Mouse (Mus musculus) ES-E14 (cell line): Measurements from ENCODE around the gene Nfkbil1. TPM values are rescaled to one million over a fixed set of nuclear protein-coding genes. Genes with fewer than 3 reads are reported as not detected.

Experiments used
- DNase-seq: peaks from one replicate; pipeline ENCODE4 v3.0.0-alpha.2; 2013; ENCODE audit warnings: low read depth, low spot score
- H3K27ac ChIP-seq: 2 replicates; pipeline ENCODE4 v1.5.1; 2012; ENCODE audit warnings: low read depth, mild to moderate bottlenecking, low read length, moderate library complexity, mixed read lengths; ENCODE audit not compliant: poor library complexity, insufficient read depth, severe bottlenecking
- H3K36me3 ChIP-seq: 2 replicates; pipeline ENCODE4 v1.6.1; 2012; ENCODE audit warnings: mild to moderate bottlenecking, low read length, moderate library complexity, mixed read lengths; ENCODE audit not compliant: control insufficient read depth, poor library complexity, insufficient read depth, severe bottlenecking
- H3K4me1 ChIP-seq, 2 experiments: fragments of 150-350 bp in 1 of 2; sonication (generic) in 1 of 2; 2 replicates each; pipeline ENCODE4 v1.6.1; 2012; ENCODE audit warnings: low read length in 2 of 2, mild to moderate bottlenecking in 1 of 2, mixed read lengths in 1 of 2; ENCODE audit not compliant: control insufficient read depth in 2 of 2, insufficient read depth in 2 of 2, poor library complexity in 1 of 2
- H3K4me3 ChIP-seq, 2 experiments: fragments of 150-350 bp in 1 of 2; sonication (generic) in 1 of 2; 2 replicates each; pipeline ENCODE4 v1.5.1; 2012; ENCODE audit warnings: low read length in 2 of 2, low read depth in 1 of 2, mild to moderate bottlenecking in 1 of 2, mixed read lengths in 1 of 2; ENCODE audit not compliant: insufficient read depth in 1 of 2, poor library complexity in 1 of 2, severe bottlenecking in 1 of 2
- H3K9ac ChIP-seq: 2 replicates; pipeline ENCODE4 v1.6.1; 2012; ENCODE audit warnings: low read depth, mild to moderate bottlenecking, low read length, mixed read lengths; ENCODE audit not compliant: poor library complexity, insufficient read depth, severe bottlenecking
- H3K9me3 ChIP-seq: fragments of 150-350 bp; sonication (generic); 2 replicates; pipeline ENCODE4 v1.6.1; 2012; ENCODE audit warnings: low read depth, mild to moderate bottlenecking, low read length; ENCODE audit not compliant: control insufficient read depth, insufficient read depth
- CHD2 ChIP-seq: IDR thresholded peaks from 2 replicates; pipeline ENCODE4 v1.6.1; 2014; ENCODE audit warnings: mild to moderate bottlenecking, low read depth, low read length, inconsistent platforms
- HCFC1 ChIP-seq: IDR thresholded peaks from 2 replicates; pipeline ENCODE4 v1.6.1; 2012; ENCODE audit warnings: low read length, inconsistent platforms, borderline replicate concordance; ENCODE audit not compliant: insufficient read depth
- MAFK ChIP-seq: IDR thresholded peaks from 2 replicates; pipeline ENCODE4 v1.6.1; 2014; ENCODE audit warnings: mild to moderate bottlenecking, low read depth, low read length, inconsistent platforms; ENCODE audit not compliant: insufficient read depth
- ZC3H11A ChIP-seq: IDR thresholded peaks from 2 replicates; pipeline ENCODE4 v1.6.1; 2012; ENCODE audit warnings: low read depth, mild to moderate bottlenecking, inconsistent platforms, low read length, borderline replicate concordance
- ZNF384 ChIP-seq: IDR thresholded peaks from 2 replicates; pipeline ENCODE4 v1.6.1; 2012; ENCODE audit warnings: low read depth, low read length, inconsistent platforms
- in situ Hi-C, 2 experiments: fragments of 600-800 bp; cut with MboI; formaldehyde crosslinking; loops; one replicate each; pipeline ENCODE4 v1.15.1; 2025; ENCODE audit warnings: low sequenced_read_pairs in 2 of 2, inconsistent platforms in 1 of 2; ENCODE audit not compliant: unreplicated experiment in 2 of 2
- total RNA-seq: library from RNA; depleted of rRNA; stranded (reverse); fragments of 300-350 nt; gene quantifications from 2 replicates; pipeline ENCODE4 v1.2.3, GENCODE M21; 2012

The Nfkbil1 gene
- total RNA-seq, 1 experiment, result 6.1 TPM

DNA sequence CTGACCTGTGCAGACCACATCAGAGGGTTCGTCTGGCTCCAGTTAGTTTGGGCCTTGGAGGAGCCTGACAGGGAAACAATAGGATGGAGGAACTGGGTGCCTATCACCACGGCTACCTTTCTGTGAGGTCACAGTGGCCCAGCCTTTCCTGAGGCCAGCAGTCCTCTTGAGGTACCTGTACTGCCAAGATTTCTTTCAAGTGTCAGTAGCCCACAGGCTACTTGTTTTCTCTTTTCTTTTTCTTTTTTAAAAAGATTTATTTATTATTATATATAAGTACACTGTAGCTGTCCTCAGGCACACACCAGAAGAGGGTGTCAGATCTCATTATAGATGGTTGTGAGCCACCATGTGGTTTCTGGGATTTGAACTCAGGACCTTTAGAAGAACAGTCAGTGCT lies 59.6 kb downstream of the Nfkbil1 start, which contains the start of gene Aif1:
Aif1 (minus strand) TSS at position 101 of the 400 bp plus-strand sequence.
- Histone ChIP-seq H3K4me3 (no peak within 1 kb of the TSS), H3K27ac (no peak within 1 kb of the TSS)
- in situ Hi-C loops, result no loop called here

DNA sequence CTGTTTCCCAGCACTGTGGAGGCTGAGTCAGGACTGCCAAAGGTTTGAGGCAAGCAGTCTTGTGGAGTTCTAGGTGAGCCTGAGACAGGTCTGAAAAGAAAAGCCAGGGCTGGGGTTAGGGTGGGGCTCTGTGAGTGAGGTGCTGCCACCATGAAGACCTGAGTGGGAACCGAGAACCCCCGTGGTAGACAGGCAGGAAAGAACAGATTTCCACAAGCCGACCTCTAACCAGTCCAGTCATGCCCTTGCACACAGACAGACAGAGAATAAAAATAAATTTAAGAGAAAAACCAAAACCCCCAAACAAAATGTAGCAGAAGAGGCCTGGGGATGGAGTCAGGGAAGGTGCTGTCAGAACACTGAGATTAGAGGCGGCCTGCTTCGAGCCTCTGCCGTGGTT lies 60.2 kb downstream of the Nfkbil1 start:
- in situ Hi-C loops, result no loop called here
- no peak overlapping the region for H3K9ac ChIP-seq
- no peak overlapping the region for H3K4me3 ChIP-seq
- H3K9me3 ChIP-seq, result no peaks in the 10 kb centered on the region
- no peaks in the 10 kb centered on the region for H3K36me3 ChIP-seq
- H3K27ac ChIP-seq, result no peak overlapping the region
- no peak for DNase-seq
- TF ChIP-seq CHD2 (no peak), MAFK (no peak), ZNF384 (no peak), HCFC1 (no peak), ZC3H11A (no peak)
- no peaks in the 10 kb centered on the region for H3K4me1 ChIP-seq

More for the DNA sequence above, 59.6 kb downstream of the Nfkbil1 start, which contains the start of gene Aif1:
- Histone ChIP-seq H3K36me3 (no peaks in the 10 kb centered on the region), H3K9me3 (no peaks in the 10 kb centered on the region), H3K4me1 (no peaks in the 10 kb centered on the region), H3K9ac (no peak within 1 kb of the TSS)
- no peak for DNase-seq
- TF ChIP-seq HCFC1 (no peak), MAFK (no peak), CHD2 (no peak), ZNF384 (no peak), ZC3H11A (no peak)

DNA sequence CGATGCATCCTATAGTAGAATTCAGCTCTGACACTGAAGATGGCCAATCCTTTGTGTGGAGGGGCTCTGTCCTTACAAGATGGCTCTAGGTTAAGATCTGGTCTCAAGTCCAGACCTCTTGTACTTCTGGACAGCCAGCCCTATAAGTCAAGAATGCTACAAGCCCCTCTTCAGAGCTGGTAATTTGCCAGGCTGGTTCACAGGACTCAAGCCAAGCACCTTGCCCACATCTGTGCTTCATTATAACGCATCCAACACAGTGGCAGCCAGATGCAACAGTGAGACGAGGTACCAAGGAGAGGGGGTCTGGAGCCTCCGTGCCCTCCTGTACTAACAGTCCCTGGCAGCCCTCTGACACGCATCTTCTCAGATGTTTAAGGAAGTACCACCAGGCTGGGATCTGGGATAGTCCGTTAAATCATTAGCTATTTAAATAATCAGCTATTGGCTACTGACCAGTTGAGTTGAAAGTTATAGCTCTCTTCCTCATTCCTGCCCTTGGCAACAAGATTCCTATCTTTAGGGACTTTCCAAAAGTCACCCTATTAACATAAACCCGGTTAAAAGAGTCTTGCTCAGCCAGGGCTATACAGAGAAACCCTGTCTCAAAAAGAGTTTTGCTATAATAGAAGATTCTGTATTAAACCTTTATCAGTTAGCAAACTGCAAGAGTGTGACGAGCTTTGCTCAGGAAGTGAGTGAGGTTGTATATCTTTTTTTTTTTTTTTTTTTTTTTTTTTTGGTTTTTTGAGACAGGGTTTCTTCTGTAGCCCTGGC lies 61.2 kb downstream of the Nfkbil1 start:
- no peaks in the 10 kb centered on the region for H3K36me3 ChIP-seq
- H3K9ac ChIP-seq, result no peak overlapping the region
- no peaks in the 10 kb centered on the region for H3K9me3 ChIP-seq
- no peak for DNase-seq
- H3K27ac ChIP-seq, result no peak overlapping the region
- TF ChIP-seq MAFK, result no peak
- TF ChIP-seq CHD2, result no peak
- no peak for TF ChIP-seq ZC3H11A
- no peak for TF ChIP-seq ZNF384
- H3K4me1 ChIP-seq, result no peaks in the 10 kb centered on the region
- H3K4me3 ChIP-seq, result no peak overlapping the region
- in situ Hi-C loops, result no loop called here

DNA sequence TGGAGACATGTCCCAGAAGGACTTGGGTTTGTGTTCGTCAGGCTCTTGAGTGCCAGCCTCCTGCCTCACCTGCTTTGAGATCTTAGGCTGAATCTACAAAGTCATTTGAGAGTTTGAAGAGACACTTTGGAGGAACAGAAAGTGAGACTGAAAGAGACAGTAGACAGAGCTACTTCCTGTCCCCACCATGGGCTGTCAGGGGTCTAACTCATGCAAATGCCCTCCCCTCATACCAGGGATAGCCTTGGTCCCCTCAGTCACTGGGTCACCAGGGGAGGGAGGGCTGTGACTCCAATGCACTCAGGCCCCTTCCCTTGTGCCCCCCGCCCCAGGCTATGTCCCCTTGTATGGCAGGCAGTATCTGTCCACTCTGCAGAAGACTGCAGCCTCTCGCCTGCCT lies 62.3 kb downstream of the Nfkbil1 start:
- no peak for DNase-seq
- Histone ChIP-seq H3K27ac (no peak overlapping the region), H3K4me3 (no peak overlapping the region), H3K9ac (no peak overlapping the region), H3K9me3 (no peaks in the 10 kb centered on the region), H3K4me1 (no peaks in the 10 kb centered on the region), H3K36me3 (no peaks in the 10 kb centered on the region)
- in situ Hi-C loops, result no loop called here
- TF ChIP-seq HCFC1 (no peak), ZNF384 (no peak), CHD2 (no peak), ZC3H11A (no peak), MAFK (no peak)
